Mouse (Mus musculus): Measurements from ENCODE around the gene Smap1.
"Not testable (repeated sequence)": the region's sequence is repeated elsewhere in the genome, so short reads cannot be mapped to it uniquely, and the experiment has no call there.

Smap1 gene

GRCm38 (mm10) chr1:23921711-23922529 is at the start of gene Smap1:
Gene Smap1, minus strand, starts transcription at chr1:23922317.
- peak; percentile 77 for DNase-seq (ENCODE audit: low spot score)

- not testable (repeated sequence) for DNase-seq (ENCODE audit: low spot score)
Observed at GRCm38 (mm10) chr1:23971159-23971558, 49.0 kb upstream of the Smap1 start.

GRCm38 (mm10) chr1:23968027-23968725 is 46.1 kb upstream of the Smap1 start:
- DNase-seq (ENCODE audit: low spot score): peak; percentile 35

- peak; percentile 74 for DNase-seq (ENCODE audit: low spot score)
Observed at GRCm38 (mm10) chr1:23966226-23966625, 44.1 kb upstream of the Smap1 start.

GRCm38 (mm10) chr1:23959415-23959732 is 37.3 kb upstream of the Smap1 start:
- no peak for DNase-seq (ENCODE audit: low spot score)

GRCm38 (mm10) chr1:23958668-23959414 is 36.7 kb upstream of the Smap1 start:
- DNase-seq (ENCODE audit: low spot score): no peak

- no peak for DNase-seq (ENCODE audit: low spot score)
Observed at GRCm38 (mm10) chr1:23958101-23958500, 36.0 kb upstream of the Smap1 start.

- no peak for DNase-seq (ENCODE audit: low spot score)
Observed at GRCm38 (mm10) chr1:23955539-23955938, 33.4 kb upstream of the Smap1 start.

GRCm38 (mm10) chr1:23953921-23954320 is 31.8 kb upstream of the Smap1 start:
- no peak for DNase-seq (ENCODE audit: low spot score)

GRCm38 (mm10) chr1:23948778-23949699 is 26.9 kb upstream of the Smap1 start:
- DNase-seq (ENCODE audit: low spot score): no peak

- no peak for DNase-seq (ENCODE audit: low spot score)
Observed at GRCm38 (mm10) chr1:23948290-23948689, 26.2 kb upstream of the Smap1 start.

- no peak for DNase-seq (ENCODE audit: low spot score)
Observed at GRCm38 (mm10) chr1:23944076-23944475, 22.0 kb upstream of the Smap1 start.

- DNase-seq (ENCODE audit: low spot score): no peak
Observed at GRCm38 (mm10) chr1:23943146-23943940, 21.2 kb upstream of the Smap1 start.

- no peak for DNase-seq (ENCODE audit: low spot score)
Observed at GRCm38 (mm10) chr1:23935408-23935762, 13.3 kb upstream of the Smap1 start.

- no peak for DNase-seq (ENCODE audit: low spot score)
Observed at GRCm38 (mm10) chr1:23934669-23935407, 12.7 kb upstream of the Smap1 start.

GRCm38 (mm10) chr1:23929410-23929809 is 7.3 kb upstream of the Smap1 start:
- no peak for DNase-seq (ENCODE audit: low spot score)

GRCm38 (mm10) chr1:23928371-23928770 is 6.3 kb upstream of the Smap1 start:
- DNase-seq (ENCODE audit: low spot score): no peak

- DNase-seq (ENCODE audit: low spot score): no peak
Observed at GRCm38 (mm10) chr1:23923779-23924708, 1.9 kb upstream of the Smap1 start.

GRCm38 (mm10) chr1:23922530-23922884 is 390 bp upstream of the Smap1 start:
- DNase-seq (ENCODE audit: low spot score): no peak

Data from spleen, adult 12 weeks (tissue).